Mouse (Mus musculus) olfactory bulb, adult 2 months (tissue): Measurements from ENCODE around the gene Dusp1. TPM values are rescaled to one million over a fixed set of nuclear protein-coding genes. Genes with fewer than 3 reads are reported as not detected.

ENCODE experiments used
- H3K27ac ChIP-seq: fragments of 200-500 bp; 2 replicates; pipeline ENCODE4 v1.5.1; 2012; ENCODE audit warnings: low read depth, low read length; ENCODE audit not compliant: insufficient read depth
- H3K4me1 ChIP-seq: fragments of 200-500 bp; 2 replicates; pipeline ENCODE4 v1.6.1; 2012; ENCODE audit warnings: low read length; ENCODE audit not compliant: control insufficient read depth, insufficient read depth
- H3K4me3 ChIP-seq: fragments of 200-500 bp; 2 replicates; pipeline ENCODE4 v1.5.1; 2012; ENCODE audit warnings: mild to moderate bottlenecking, low read depth, low read length, moderate library complexity; ENCODE audit not compliant: insufficient read depth
- CTCF ChIP-seq: fragments of 200-500 bp; IDR thresholded peaks from 2 replicates; pipeline ENCODE4 v1.5.1; 2012; ENCODE audit warnings: low read depth, mild to moderate bottlenecking, low read length, moderate library complexity; ENCODE audit not compliant: insufficient read depth
- POLR2A ChIP-seq: fragments of 200-500 bp; IDR thresholded peaks from 2 replicates; pipeline ENCODE4 v1.6.1; 2012; ENCODE audit warnings: mild to moderate bottlenecking, low read depth, low read length, moderate library complexity; ENCODE audit not compliant: insufficient read depth
- WGBS: fragments of 180-500 bp; shearing (Covaris S2); methylation state at CpG from one replicate; pipeline ENCODE4 v1.1.7; 2018; 5-methylcytosine and 5-hydroxymethylcytosine counted together
- polyA plus RNA-seq: library from polyadenylated mRNA; stranded (reverse); fragments of >200 nt; gene quantifications from 2 replicates; pipeline ENCODE4 v1.2.4, GENCODE M21; 2012; ENCODE audit warnings: low replicate concordance; ENCODE audit not compliant: missing spikeins, insufficient read depth, insufficient read length

Dusp1 gene
- polyA plus RNA-seq, 1 experiment, result not detected

DNA sequence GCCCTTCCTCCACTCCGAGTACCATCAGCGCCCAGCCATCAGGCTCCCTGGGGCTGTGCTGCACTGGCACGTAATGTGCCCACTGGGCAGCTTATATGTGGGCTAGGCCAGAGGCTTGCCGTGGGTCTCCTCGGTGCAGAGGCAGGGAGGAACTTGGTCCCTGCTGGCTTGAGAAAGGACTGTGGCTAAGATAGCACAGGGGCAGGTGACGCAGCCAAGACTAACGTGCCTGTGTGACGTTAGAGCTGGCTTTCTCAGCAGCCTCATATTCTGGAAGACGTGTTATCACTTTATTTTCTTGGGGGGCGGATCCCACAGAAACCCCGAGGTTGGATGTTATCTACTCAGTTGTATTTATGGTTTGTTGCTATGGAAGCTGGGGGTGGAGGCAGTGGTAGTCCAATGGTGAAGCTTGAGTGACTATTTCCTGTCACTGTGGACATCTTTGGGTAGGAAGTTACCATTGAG is 8.8 kb upstream of the Dusp1 start:
- WGBS, result 77% methylated on average over 11 of the region's 11 CpGs
- no peak overlapping the region for H3K4me3 ChIP-seq
- H3K4me1 ChIP-seq, result peaks cover 37% of the 10 kb centered on the region
- H3K27ac ChIP-seq, result no peak overlapping the region
- no peak for TF ChIP-seq CTCF
- no peak for TF ChIP-seq POLR2A

DNA sequence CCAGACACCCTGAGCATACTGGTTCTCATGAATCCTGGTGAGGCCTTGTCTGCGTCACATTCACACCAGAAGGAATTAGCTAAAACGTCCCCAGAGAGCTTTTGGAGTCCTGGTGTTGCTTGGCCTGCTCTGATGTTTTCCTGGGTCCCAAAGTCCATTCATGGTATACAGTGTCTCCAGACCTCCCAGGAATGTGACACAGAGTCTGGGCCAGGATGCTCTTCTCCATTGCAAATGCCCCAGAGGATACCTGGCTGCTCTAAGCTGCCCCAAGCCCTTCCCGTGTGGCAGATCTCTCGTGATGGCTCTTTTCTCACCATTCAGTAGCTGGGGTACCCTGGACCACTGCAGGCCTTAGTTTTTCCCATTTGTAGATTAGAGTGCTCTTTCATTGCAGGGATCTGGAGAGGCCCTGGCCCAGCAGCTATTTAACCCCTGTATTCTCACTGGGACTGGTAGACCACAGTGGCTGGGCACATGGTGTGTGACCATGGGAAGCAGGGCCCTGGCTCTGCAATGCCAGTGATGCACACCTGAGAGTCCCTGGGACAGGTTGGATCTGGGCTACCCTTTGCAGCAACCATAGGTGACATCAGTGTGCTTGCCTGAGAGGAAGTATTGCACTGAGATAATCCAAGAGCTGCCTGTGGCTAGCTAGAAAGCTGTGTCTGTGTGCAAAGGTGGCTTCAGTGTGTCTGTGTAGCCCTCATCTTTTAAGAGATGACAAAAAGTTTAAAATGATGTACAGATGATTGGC is 7.8 kb upstream of the Dusp1 start:
- TF ChIP-seq POLR2A (no peak), CTCF (no peak)
- Histone ChIP-seq H3K4me1 (peaks cover 30% of the 10 kb centered on the region), H3K27ac (no peak overlapping the region), H3K4me3 (no peak overlapping the region)
- WGBS, result 83% methylated on average over 4 of the region's 4 CpGs

DNA sequence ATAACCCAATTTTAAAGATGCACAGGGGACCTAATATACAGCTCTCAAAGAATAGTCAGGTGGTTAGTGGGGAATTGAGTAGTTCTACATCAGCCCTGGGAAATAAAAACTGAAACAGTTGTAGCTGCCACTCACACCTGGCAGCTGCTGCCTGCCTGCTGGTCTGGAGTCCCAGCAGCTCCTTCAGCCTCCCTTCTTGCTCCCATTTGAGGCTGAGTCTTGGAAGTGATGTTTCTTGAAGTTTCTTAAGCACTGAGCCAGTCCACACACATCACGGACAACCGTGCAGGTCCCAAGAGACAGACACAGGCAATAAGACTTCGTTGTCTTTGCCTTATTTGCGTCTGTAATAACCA is 5.9 kb upstream of the Dusp1 start:
- Histone ChIP-seq H3K27ac (no peak overlapping the region), H3K4me3 (no peak overlapping the region), H3K4me1 (peaks cover 33% of the 10 kb centered on the region)
- WGBS, result 91% methylated on average over 4 of the region's 4 CpGs
- TF ChIP-seq POLR2A (no peak), CTCF (no peak)

DNA sequence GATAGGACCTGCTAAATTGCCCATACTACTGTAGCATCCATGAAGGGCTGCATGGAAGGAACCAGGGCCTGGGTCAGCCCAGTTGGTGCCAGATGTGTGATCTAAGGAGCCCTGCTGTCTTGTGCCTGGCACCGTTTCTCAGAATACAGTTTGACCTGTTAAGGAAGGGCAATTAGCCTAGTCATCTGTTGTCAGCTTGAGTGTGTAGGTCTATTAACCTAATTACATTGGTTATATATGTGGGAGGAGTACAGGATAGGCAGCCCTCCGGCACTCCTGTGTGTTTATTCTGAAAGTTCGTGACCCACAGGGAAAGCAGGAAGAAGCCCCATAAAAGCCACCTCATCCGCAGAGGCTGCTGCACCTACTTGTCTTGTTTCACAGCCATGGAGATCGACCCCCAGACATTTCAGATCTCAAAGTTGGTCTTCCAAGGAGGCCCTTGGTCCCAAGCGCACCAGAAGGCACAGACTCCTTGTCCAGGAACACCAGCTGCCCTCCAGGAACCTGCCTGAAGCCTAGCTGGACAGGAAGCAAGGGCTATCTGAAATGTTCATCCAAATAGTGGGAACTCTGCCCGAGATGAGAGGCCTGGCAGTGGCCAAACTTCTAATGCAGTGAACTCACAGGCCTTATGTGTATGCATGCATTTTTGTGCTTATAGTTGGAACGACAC is 5.4 kb upstream of the Dusp1 start:
- Histone ChIP-seq H3K27ac (no peak overlapping the region), H3K4me3 (no peak overlapping the region), H3K4me1 (peaks cover 38% of the 10 kb centered on the region)
- TF ChIP-seq CTCF (no peak), POLR2A (no peak)
- 67% methylated on average over 8 of the region's 8 CpGs for WGBS

DNA sequence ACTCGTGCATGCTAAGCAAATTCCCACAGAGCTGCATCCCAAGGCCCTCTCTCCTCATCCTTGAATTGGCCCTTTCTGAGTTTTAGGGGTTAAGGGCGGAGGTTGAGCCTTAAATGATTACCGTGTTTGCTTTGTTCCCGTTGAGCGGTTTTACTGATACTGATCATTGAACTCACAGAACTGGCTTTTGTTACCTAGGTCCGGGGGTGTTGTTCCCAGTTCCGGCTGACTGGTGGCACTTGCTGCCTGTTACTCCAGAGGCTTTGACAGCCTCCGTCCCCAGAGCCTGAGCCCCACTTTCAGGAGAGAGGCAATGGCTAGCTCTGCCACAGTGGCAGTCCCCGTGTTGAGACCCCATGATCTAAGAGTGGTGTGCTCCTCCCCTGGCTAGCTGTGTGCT is 2.5 kb upstream of the Dusp1 start:
- no peak for TF ChIP-seq CTCF
- no peak for TF ChIP-seq POLR2A
- Histone ChIP-seq H3K4me1 (peaks cover 29% of the 10 kb centered on the region), H3K4me3 (no peak overlapping the region), H3K27ac (no peak overlapping the region)
- WGBS, result 65% methylated on average over 9 of the region's 9 CpGs

DNA sequence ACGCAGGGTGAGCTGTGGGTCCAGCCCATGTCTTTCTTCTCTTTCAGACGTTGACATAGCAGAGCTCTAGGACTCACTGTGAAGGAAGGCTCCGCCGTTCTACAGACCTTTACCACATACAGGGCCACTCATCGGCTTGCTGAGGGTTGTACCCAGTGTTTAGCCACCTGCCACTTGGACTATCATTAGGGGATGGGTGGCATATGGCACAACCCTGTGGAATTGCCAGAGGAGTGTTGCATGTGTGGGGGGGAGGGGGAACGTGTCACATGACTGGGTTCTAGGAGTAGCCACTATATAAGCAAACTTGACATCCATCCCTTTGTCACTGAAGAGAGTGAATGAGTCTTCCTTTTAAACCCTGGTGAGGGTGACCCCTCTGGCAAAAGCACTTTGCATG is 1.5 kb upstream of the Dusp1 start:
- Histone ChIP-seq H3K27ac (no peak overlapping the region), H3K4me3 (no peak overlapping the region), H3K4me1 (peaks cover 29% of the 10 kb centered on the region)
- no peak for TF ChIP-seq CTCF
- TF ChIP-seq POLR2A, result no peak
- WGBS, result 79% methylated on average over 6 of the region's 6 CpGs

DNA sequence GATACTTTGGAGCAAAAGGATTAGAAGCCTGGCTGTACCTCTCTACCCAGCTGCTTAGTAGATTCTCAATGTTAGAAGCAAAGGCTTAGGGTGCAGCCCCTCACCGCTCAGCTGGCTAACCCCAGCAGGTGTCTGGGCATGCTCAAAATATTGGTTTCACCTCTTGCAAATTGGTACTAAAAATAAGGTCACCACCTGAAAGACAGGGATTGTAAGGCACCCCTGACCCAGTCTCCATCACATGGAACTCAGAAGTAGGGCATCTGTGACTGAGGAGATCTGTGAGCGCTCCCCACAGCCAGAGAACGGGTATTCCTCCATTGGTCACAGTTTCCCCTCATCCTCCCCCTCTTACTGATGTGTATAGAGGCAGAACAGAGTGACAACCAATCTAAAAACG is 364 bp upstream of the Dusp1 start:
- peak overlapping the region; percentile 65 for H3K4me3 ChIP-seq
- H3K27ac ChIP-seq, result peak overlapping the region; percentile 15; the same call in 1 of the 2 replicates
- no peak for TF ChIP-seq CTCF
- TF ChIP-seq POLR2A, result no peak
- 38% methylated on average over 4 of the region's 4 CpGs for WGBS
- peaks cover 29% of the 10 kb centered on the region for H3K4me1 ChIP-seq

DNA sequence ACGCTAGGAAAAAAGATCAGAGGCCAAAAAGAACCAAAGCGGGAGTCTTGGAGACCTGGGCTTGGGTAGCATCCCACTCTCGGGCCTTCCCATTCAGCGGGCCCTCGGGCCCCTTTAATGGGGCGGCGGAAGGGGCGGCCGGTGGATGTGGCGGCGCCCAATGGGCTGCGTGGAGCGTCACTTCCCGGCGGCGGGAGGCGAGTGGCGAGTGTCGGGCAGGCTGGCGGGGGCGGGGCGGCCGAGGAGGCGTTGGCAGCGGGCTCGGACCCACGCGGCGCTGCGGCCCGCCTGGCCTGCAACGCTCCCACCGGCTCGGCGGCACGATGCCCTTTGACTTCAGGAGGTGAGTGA is 663 bp downstream of the Dusp1 start, which contains the start of gene Ergic1:
Gene Ergic1, plus strand, starts transcription at position 200 of the 351 bp plus-strand sequence.
- Histone ChIP-seq H3K27ac (peak within 1 kb of the TSS; percentile 74), H3K4me1 (peaks cover 29% of the 10 kb centered on the region), H3K4me3 (peak within 1 kb of the TSS; percentile 65)
- WGBS, result 1% methylated on average over 36 of the region's 36 CpGs
- TF ChIP-seq POLR2A (peak; percentile 63), CTCF (no peak)
